Mouse (Mus musculus) midbrain, postnatal 0 days (tissue): Measurements from ENCODE around the gene 2210016F16Rik. TPM values are rescaled to one million over a fixed set of nuclear protein-coding genes. Genes with fewer than 3 reads are reported as not detected.
"Not testable (repeated sequence)": the region's sequence is repeated elsewhere in the genome, so short reads cannot be mapped to it uniquely, and the experiment has no call there.

Experiments used
- ATAC-seq: fragments of 200-750 bp; cut with Nextera tagmentation; 2 replicates; pipeline ENCODE4 v1.8.0; 2017; ENCODE audit warnings: moderate number of reproducible peaks, mild to moderate bottlenecking, moderate TSS enrichment, moderate library complexity; ENCODE audit not compliant: low FRiP score
- DNase-seq: peaks from one replicate; pipeline ENCODE4 v3.0.0-alpha.2; 2015; ENCODE audit warnings: low spot score
- H3K27ac ChIP-seq: fragments of 300-500 bp; sonication (generic); 2 replicates; pipeline ENCODE4 v1.5.1; 2014; ENCODE audit warnings: low read depth, mild to moderate bottlenecking, low read length, mixed read lengths
- H3K27me3 ChIP-seq: fragments of 300-500 bp; sonication (generic); 2 replicates; pipeline ENCODE4 v1.6.1; 2014; ENCODE audit warnings: low read length, control low read depth, mixed read lengths; ENCODE audit not compliant: insufficient read depth
- H3K36me3 ChIP-seq: fragments of 300-500 bp; sonication (generic); 2 replicates; pipeline ENCODE4 v1.6.1; 2014; ENCODE audit warnings: low read length, control low read depth, mixed read lengths; ENCODE audit not compliant: insufficient read depth
- H3K4me1 ChIP-seq: fragments of 300-500 bp; sonication (generic); 2 replicates; pipeline ENCODE4 v1.6.1; 2014; ENCODE audit warnings: mild to moderate bottlenecking, control low read depth, antibody characterized with exemption, low read length, mixed read lengths; ENCODE audit not compliant: insufficient read depth
- H3K4me2 ChIP-seq: fragments of 300-500 bp; sonication (generic); 2 replicates; pipeline ENCODE4 v1.6.1; 2014; ENCODE audit warnings: low read depth, mild to moderate bottlenecking, low read length, mixed read lengths; ENCODE audit not compliant: poor library complexity, severe bottlenecking
- H3K4me3 ChIP-seq: fragments of 300-500 bp; sonication (generic); 2 replicates; pipeline ENCODE4 v1.5.1; 2014; ENCODE audit warnings: low read depth, mild to moderate bottlenecking, low read length, moderate library complexity
- H3K9ac ChIP-seq: fragments of 300-500 bp; sonication (generic); replicated peaks from 2 replicates; pipeline ENCODE4 v1.6.1; 2014; ENCODE audit warnings: mild to moderate bottlenecking, low read length, moderate library complexity, mixed read lengths; ENCODE audit not compliant: poor library complexity, severe bottlenecking
- H3K9me3 ChIP-seq: fragments of 300-500 bp; sonication (generic); 2 replicates; pipeline ENCODE4 v1.6.1; 2016; ENCODE audit warnings: low read length, control low read depth
- CTCF ChIP-seq: IDR thresholded peaks from 2 replicates; pipeline ENCODE4 v1.5.1; 2016; ENCODE audit warnings: antibody characterized with exemption, mild to moderate bottlenecking
- WGBS: fragments of 180-500 bp; shearing (Covaris S2); extraction: QIAGEN DNeasy Blood & Tissue Kit; methylation state at CpG from one replicate; pipeline ENCODE4 v1.1.7; 2014; 5-methylcytosine and 5-hydroxymethylcytosine counted together
- polyA plus RNA-seq: library from polyadenylated mRNA; unstranded; fragments of >200 nt; fragmentation: Nextera tagmentation; extraction: Ambion mirVana; gene quantifications from 2 replicates; pipeline ENCODE4 v1.2.1, GENCODE M21; 2015
- total RNA-seq: library from RNA; depleted of rRNA; stranded (reverse); fragments of >200 nt; gene quantifications from 2 replicates; pipeline ENCODE4 v1.2.3, GENCODE M21; 2014

Gene 2210016F16Rik
- total and polyA plus RNA-seq, 2 experiments from 2014 or later: 16.5 to 20.3 TPM

DNA sequence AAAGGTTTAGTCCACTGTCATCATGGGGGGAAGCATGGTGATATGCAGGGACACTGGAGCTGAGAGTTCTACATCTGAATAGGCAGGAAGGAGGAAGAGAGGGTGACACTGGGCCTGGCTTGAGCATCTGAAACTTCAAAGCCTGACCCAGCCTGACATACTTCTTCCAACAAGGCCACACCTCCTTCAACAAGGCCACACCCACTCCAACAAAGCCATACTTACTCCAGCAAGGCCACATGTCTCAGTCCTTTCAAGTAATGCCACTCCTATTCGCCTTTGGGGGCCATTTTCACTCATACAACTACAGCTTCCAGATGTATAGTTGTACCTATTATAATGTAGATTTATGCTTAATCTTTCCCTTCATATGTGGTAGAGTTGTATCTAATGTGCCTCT, 17.4 kb downstream of the 2210016F16Rik start:
- H3K36me3 ChIP-seq: no peaks in the 10 kb centered on the region
- no peak for TF ChIP-seq CTCF
- no peak for DNase-seq
- ATAC-seq: no peak
- no peaks in the 10 kb centered on the region for H3K4me1 ChIP-seq
- H3K27me3 ChIP-seq: no peaks in the 10 kb centered on the region
- 53% methylated on average over 1 of the region's 1 CpGs for WGBS
- no peak overlapping the region for H3K4me3 ChIP-seq
- no peak overlapping the region for H3K4me2 ChIP-seq
- no peaks in the 10 kb centered on the region for H3K9me3 ChIP-seq
- no peak overlapping the region for H3K9ac ChIP-seq
- H3K27ac ChIP-seq: no peak overlapping the region

DNA sequence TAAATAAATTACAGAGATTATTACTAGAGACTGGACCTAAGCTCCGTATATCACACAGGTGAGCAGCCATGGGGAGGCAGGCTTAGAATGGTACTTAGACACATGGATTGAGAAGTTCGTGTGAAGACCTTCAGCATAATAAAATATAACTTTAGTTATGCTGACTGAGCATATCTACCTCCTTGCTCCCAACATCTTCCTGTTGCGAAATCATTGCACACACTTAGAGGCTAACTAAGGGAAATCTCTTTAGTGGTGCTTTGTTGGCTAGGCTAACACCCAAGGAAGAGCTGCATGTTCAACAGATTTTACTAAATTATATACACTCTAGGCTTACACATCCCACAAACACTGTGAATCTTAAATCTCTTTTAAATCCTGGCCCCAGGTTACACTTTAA, 18.7 kb downstream of the 2210016F16Rik start:
- DNase-seq (no peak), ATAC-seq (no peak)
- Histone ChIP-seq H3K27ac (no peak overlapping the region), H3K4me2 (no peak overlapping the region), H3K9ac (no peak overlapping the region), H3K9me3 (no peaks in the 10 kb centered on the region), H3K27me3 (no peaks in the 10 kb centered on the region), H3K36me3 (no peaks in the 10 kb centered on the region), H3K4me1 (no peaks in the 10 kb centered on the region), H3K4me3 (no peak overlapping the region)
- 85% methylated on average over 3 of the region's 3 CpGs for WGBS
- TF ChIP-seq CTCF: no peak

DNA sequence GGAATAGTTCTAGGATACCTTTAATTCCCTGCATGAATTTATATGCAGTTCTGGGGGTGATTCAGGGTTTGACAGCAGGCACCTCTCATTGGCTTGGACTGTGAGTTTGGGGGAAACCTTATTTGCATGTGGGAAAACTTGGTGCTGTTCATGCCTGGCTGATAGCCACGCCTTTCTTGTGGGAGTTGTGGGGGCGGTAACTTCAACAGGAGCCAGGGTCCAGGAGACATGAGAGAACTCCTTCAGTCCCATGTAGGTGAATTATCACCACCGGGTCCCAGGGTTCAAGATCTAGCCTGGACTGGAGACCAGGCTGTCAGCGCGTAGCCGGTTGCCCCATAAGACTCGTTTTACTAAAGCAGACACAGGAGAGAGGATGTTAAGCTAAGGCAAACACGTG, 19.8 kb downstream of the 2210016F16Rik start:
- H3K9ac ChIP-seq, H3K9me3 ChIP-seq, ATAC-seq, H3K36me3 ChIP-seq, H3K4me2 ChIP-seq, H3K27ac ChIP-seq, H3K27me3 ChIP-seq, H3K4me3 ChIP-seq, H3K4me1 ChIP-seq, DNase-seq: not testable (repeated sequence)
- 86% methylated on average over 8 of the region's 8 CpGs for WGBS

DNA sequence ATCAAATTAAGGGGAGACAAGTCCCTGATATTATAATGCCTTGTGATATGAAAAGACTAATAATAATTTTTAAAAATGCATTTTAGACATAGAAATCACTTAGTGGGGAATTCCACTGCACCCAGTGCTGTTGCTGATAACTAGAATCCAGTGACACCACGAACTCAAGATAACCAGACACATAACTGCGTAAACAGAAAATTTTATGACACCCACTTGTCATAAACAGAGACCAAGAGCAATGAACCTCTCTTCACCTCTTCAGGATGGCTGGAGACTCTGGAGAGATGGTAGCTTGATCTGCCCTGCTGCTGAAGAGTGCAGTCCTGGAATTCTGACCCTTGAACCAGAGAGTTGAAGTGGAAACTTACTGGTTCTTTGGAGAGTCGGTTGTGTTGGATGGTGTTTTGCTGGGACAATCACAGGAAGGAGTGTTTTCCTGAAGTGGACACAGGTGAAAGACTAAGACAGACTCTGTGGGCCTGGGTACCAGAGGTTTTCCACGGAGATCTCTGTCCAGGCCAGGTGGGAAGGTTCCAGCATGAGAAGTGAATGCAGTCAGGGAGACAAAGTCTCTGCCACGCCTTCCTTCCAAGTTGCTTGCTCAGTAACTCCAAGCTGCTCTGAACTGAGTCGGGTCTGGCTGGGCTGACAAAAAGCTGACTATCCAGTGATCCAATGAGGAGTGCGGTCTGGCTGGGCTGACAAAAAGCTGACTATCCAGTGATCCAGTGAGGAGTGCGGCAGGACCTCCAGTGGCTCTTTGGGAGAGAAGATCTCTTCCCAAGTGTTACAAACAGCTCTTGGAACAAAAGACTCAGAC, 20.5 kb downstream of the 2210016F16Rik start:
- TF ChIP-seq CTCF: no peak
- 79% methylated on average over 8 of the region's 8 CpGs for WGBS
- H3K27me3 ChIP-seq: no peaks in the 10 kb centered on the region
- no peak for DNase-seq
- H3K36me3 ChIP-seq: no peaks in the 10 kb centered on the region
- no peak overlapping the region for H3K27ac ChIP-seq
- no peaks in the 10 kb centered on the region for H3K9me3 ChIP-seq
- no peaks in the 10 kb centered on the region for H3K4me1 ChIP-seq
- no peak for ATAC-seq
- H3K9ac ChIP-seq: no peak overlapping the region
- no peak overlapping the region for H3K4me2 ChIP-seq
- H3K4me3 ChIP-seq: no peak overlapping the region

DNA sequence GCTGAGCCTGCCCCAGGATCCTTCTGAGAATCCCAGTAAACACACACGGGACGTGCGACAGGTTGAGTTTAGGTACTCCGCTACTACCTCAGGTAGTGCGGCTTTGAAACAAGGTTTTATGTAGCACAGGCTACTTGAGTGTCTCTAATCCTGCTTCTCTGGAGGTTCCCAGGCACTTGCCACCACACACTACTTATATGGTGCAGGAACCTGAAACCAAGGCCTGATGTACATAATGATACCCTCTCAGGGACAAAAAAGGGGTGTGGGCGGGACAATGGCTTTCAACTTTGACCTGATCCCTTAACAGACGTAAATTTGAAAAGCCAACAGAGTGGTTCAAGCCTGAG, 25.7 kb downstream of the 2210016F16Rik start:
- peak overlapping the region; percentile 95 for H3K4me2 ChIP-seq
- H3K9me3 ChIP-seq: no peaks in the 10 kb centered on the region
- no peak for DNase-seq
- ATAC-seq: peak; percentile 73; the same call in 1 of the 2 replicates
- H3K27ac ChIP-seq: 0 out of 2 replicates have a peak overlapping the region, but pooled peaks have one; percentile 18
- H3K36me3 ChIP-seq: no peaks in the 10 kb centered on the region
- H3K4me1 ChIP-seq: no peaks in the 10 kb centered on the region
- peak overlapping the region; percentile 72 for H3K4me3 ChIP-seq
- H3K27me3 ChIP-seq: no peaks in the 10 kb centered on the region
- no peak for TF ChIP-seq CTCF
- WGBS: 4% methylated on average over 7 of the region's 7 CpGs
- peak overlapping the region; percentile 70; the same call in 1 of the 2 replicates for H3K9ac ChIP-seq

DNA sequence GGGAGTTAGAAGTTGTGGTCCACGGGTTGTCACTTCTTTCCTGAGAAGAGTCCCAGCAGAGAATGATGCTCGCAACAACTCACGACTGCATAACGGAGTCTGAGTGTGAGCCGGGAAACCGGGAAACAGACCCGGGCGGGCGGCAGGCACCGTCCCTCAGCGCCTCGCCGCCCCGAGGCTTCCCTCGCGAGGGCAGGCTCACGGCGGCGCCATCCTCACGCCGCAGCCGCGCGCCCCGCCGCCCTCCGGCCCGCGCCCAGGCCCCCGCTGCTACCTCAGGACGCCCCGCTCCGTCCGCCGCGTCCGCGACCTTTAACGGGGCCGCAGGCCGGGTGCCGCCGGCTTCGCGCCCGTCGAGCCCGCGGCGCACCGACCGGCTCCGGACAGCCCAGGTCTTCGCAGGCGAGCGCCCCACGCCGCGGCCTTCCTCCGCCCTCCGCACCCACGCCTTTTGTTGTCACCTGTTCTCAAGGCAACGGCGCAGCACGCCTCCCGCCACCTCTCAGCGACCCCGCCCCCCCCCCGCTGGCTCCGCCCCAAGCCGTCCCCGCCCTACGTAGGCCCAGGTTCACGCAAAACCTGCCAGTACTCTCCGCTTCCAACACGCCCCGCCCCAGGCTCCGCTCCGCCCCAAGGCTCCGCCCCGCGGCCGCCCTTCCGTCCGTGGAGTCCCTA, 26.3 kb downstream of the 2210016F16Rik start, which contains the start of gene Kif27:
Kif27 (minus strand) TSS at position 494 of the 675 bp plus-strand sequence.
- DNase-seq: peak; percentile 76
- under 1% methylated on average over 63 of the region's 85 CpGs for WGBS
- H3K27me3 ChIP-seq: no peaks in the 10 kb centered on the region
- peak within 1 kb of the TSS; percentile 72 for H3K4me3 ChIP-seq
- peak within 1 kb of the TSS; percentile 70 for H3K9ac ChIP-seq
- H3K27ac ChIP-seq: 0 out of 2 replicates have a peak within 1 kb of the TSS, but pooled peaks have one; percentile 47
- TF ChIP-seq CTCF: no peak
- H3K36me3 ChIP-seq: no peaks in the 10 kb centered on the region
- H3K4me1 ChIP-seq: no peaks in the 10 kb centered on the region
- peak within 1 kb of the TSS; percentile 95 for H3K4me2 ChIP-seq
- no peaks in the 10 kb centered on the region for H3K9me3 ChIP-seq
- ATAC-seq: peak; percentile 93
